Mouse (Mus musculus): ENCODE data around the gene Flt3. TPM values are rescaled to one million over a fixed set of nuclear protein-coding genes. Genes with fewer than 3 reads are reported as not detected.

Flt3 gene
- total RNA-seq, 4 experiments from 2014 or later, result 8.3 to 11.6 (median 8.8) TPM

- DNase-seq (ENCODE audit: low spot score in 2 of 2), result no peak
Measured at GRCm38 (mm10) chr5:147291764-147292505, 108.4 kb downstream of the Flt3 start.

- no peak for DNase-seq (ENCODE audit: low spot score in 2 of 2)
Measured at GRCm38 (mm10) chr5:147284365-147284764, 115.9 kb downstream of the Flt3 start.

Small RNA genes lying within 50 kb of the gene (microRNA-seq; reads per million reads assigned to microRNA genes)
- gene Mir7k, result 0 to 0.25 reads per million in 2 experiments

Other genes starting within 250 kb of the Flt3 start
- under 1 TPM; 0.26 to 0.58 (median 0.37) TPM for gene Gsx1, start 211.8 kb downstream of the Flt3 start, total RNA-seq (2022)
- gene Pdx1, start 130.5 kb downstream of the Flt3 start, total RNA-seq (2022), result not detected
- gene Cdx2, start 93.2 kb downstream of the Flt3 start, total RNA-seq (2022), result not detected
- not detected for gene Urad, start 78.0 kb downstream of the Flt3 start, total RNA-seq (2022)
- 100 to 1,000 TPM in 3 of 4 experiments, 10 to 100 TPM in 1; 89.6 to 122 (median 118) TPM for gene Pan3, start 29.7 kb upstream of the Flt3 start, total RNA-seq (2022)